In the genomic region with DNA sequence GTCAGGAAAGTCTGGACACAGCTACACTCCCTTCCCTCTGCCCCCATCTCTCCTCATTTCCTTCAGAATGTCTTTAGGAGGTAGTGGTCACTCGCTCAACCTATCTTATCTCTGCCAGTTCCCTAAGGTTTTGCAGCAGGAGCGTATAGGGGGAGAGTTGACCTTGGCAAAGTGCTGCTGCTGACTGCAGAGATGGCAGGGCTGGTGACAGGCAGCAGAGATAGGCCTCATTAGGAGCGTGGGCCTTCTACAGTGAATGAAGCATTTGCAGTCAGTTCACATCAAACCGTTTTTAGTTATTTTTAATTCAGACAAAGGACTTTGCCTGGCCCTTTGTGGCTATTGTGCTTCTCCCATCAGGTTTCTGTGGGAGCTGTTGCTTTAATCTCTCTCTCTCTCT, we compare ENCODE assay signal across 14 mouse cellular contexts. TPM values are rescaled to one million over a fixed set of nuclear protein-coding genes. Genes with fewer than 3 reads are reported as not detected.
DNase-seq lines count a peak whose midpoint lies in the region; ATAC-seq and TF ChIP-seq lines count a peak whose summit lies in the region.
"Had no signal": no experiment of that assay in that cellular context is flagged by ENCODE, and none has a peak within 500 bp of the region (broad histone marks: within the 10 kb centered on the region; RNA-seq: fewer than 3 reads in every experiment).

No protein-coding gene starts in this region.

- no peaks in the 10 kb centered on the region for H3K27me3 ChIP-seq in midbrain, embryonic 11.5 days (ENCODE audit: control insufficient read depth, insufficient read depth, low read length)
- H3K27me3 ChIP-seq: embryonic facial prominence, embryonic 12.5 days; liver, embryonic 13.5 days; stomach, embryonic 15.5 days had no signal

- H3K9me3 ChIP-seq in midbrain, embryonic 11.5 days (ENCODE audit: control insufficient read depth, low read length), result no peaks in the 10 kb centered on the region
- H3K9me3 ChIP-seq: embryonic facial prominence, embryonic 12.5 days; liver, embryonic 13.5 days; stomach, embryonic 15.5 days had no signal

- peaks cover 12% of the 10 kb centered on the region for H3K4me1 ChIP-seq in midbrain, embryonic 11.5 days (ENCODE audit: control insufficient read depth, insufficient read depth, low read length)
- H3K4me1 ChIP-seq: embryonic facial prominence, embryonic 12.5 days; liver, embryonic 13.5 days; stomach, embryonic 15.5 days had no signal

- no peak overlapping the region for H3K4me3 ChIP-seq in midbrain, embryonic 11.5 days (ENCODE audit: low read depth, low read length)
- H3K4me3 ChIP-seq: embryonic facial prominence, embryonic 12.5 days; liver, embryonic 13.5 days; stomach, embryonic 15.5 days had no signal

- H3K4me2 ChIP-seq in midbrain, embryonic 11.5 days, result no peak overlapping the region; the same call in 1 of the 2 replicates
- H3K4me2 ChIP-seq: embryonic facial prominence, embryonic 12.5 days; liver, embryonic 13.5 days; stomach, embryonic 15.5 days had no signal

- H3K9ac ChIP-seq in midbrain, embryonic 11.5 days (ENCODE audit: low read length), result no peak overlapping the region
- H3K9ac ChIP-seq: embryonic facial prominence, embryonic 12.5 days; liver, embryonic 13.5 days; stomach, embryonic 15.5 days had no signal

- peak; percentile 42 for DNase-seq in 416B (ENCODE audit: low read depth)
- DNase-seq in brain, embryonic 14.5 days (ENCODE audit: low read depth), result peak; percentile 80
- DNase-seq in heart, postnatal 4 days, result peak; percentile 13
- DNase-seq in midbrain, embryonic 11.5 days (ENCODE audit: low spot score, missing footprints), result no peak
- DNase-seq in thymus, postnatal 4 days, result no peak
- no peak for DNase-seq in MN1 (ENCODE audit: low spot score)
- DNase-seq in spleen, postnatal 14 days (ENCODE audit: low spot score in 2 of 2), result no peak
- DNase-seq: cerebellum, postnatal 14 days; kidney, adult 8-10 months; liver, embryonic 13.5 days; lung, postnatal 14 days; right cerebral cortex, postnatal 4 days had no signal

- no peaks in the 10 kb centered on the region for H3K36me3 ChIP-seq in midbrain, embryonic 11.5 days (ENCODE audit: control insufficient read depth, insufficient read depth, low read length)
- H3K36me3 ChIP-seq: embryonic facial prominence, embryonic 12.5 days; liver, embryonic 13.5 days; stomach, embryonic 15.5 days had no signal

- no peak for TF ChIP-seq POLR2A in brain, embryonic 14.5 days (IDR thresholded peaks at IDR 0.05; ENCODE audit: borderline replicate concordance, extremely low read depth, insufficient read depth, insufficient read length, poor library complexity, severe bottlenecking)

- no peak for TF ChIP-seq CTCF in brain, embryonic 14.5 days (IDR thresholded peaks at IDR 0.05; ENCODE audit: borderline replicate concordance, extremely low read depth, insufficient read depth, insufficient read length)

- peak; percentile 67 for ATAC-seq in midbrain, embryonic 11.5 days (ENCODE audit: low FRiP score)

- H3K27ac ChIP-seq in midbrain, embryonic 11.5 days (ENCODE audit: low read depth, low read length), result peak overlapping the region; percentile 14; the same call in 1 of the 2 replicates
- H3K27ac ChIP-seq: embryonic facial prominence, embryonic 12.5 days; liver, embryonic 13.5 days; stomach, embryonic 15.5 days had no signal

- 26% methylated on average over 4 of the region's 4 CpGs for WGBS in midbrain, embryonic 11.5 days

RNA-seq across cellular contexts. Expression of a gene that starts 35.1 kb away (rescaled TPM):
- polyA plus RNA-seq in brain, embryonic 14.5 days (2012; rRNA removed), result 278 and 363 TPM in 2 replicates
- 10 to 100 TPM; 54.1 to 57.2 TPM for total RNA-seq in heart, postnatal 4 days (2021)
- 134 and 152 TPM in 2 replicates for polyA plus RNA-seq in midbrain, embryonic 11.5 days (2014; fragmentation: Nextera tagmentation; extraction: Ambion mirVana)

Comparison
In these comparisons a context has a peak if more than half of its experiments do, and no peak if none do; other contexts are left out.
1. DNase-seq: peak in 416B (single experiment), brain, embryonic 14.5 days (single experiment) and heart, postnatal 4 days (single experiment); none in midbrain, embryonic 11.5 days (single experiment), thymus, postnatal 4 days (single experiment), MN1 (single experiment) and spleen, postnatal 14 days (0 of 2).